Mouse (Mus musculus): Measurements from ENCODE around the gene Tenm4.
A peak's percentile ranks its signal among the peaks of the same experiment; 100 is the strongest.

Gene Tenm4

DNA sequence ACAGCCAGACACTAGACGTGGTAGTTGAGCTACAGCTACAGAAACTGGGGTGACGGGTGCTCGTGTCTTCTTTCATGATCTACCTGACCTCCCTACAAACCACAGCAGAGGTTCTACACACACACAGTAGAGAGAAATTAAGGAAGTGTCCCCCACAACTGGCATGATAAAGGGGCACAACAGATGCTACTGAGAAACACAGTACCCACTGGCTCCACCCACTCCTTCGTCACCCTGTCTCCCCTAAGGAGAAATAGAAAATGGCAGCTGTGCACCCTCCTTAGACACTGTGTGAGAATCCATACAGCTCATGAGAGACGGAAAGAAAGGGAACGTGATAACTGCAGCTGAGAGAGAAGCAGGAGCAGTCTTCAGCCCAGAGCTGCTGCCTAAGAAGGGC lies 708.5 kb downstream of the Tenm4 start:
- no peak for DNase-seq

DNA sequence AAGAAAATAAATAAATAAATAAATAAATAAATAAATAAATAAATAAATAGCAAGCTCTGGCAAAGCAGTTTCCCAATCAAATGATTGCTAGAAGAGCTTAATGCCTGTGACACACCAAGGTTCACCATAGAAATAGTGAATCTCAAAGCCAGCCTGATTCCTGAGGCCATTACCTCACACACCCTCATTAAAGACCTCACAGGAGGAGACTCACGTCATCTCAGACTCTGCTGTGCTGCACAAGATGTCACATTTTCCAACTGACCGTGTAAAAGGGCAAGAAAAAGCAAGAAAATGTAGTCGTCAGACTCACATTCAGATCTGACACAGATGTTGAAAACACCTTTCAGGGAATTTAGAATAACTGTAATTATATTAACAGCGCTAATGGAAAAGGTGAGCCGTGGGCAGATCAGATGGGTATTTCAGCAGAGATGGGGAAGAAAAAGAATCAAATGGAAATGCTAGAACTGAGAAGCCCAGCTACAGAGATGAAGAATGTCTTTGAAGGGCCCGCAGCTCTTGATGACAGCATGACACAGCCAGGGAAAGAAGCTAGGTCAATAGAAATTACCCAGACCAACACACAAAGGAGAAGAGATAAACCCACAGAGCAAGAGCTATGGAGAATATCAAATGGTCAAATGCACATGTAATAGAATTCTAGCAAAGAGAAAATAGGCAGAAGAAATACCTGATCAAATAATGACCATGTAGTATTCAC lies 709.3 kb downstream of the Tenm4 start:
- DNase-seq: no peak

- no peak for DNase-seq
Observed at GRCm38 (mm10) chr7:96883297-96883696, 712.3 kb downstream of the Tenm4 start.

DNA sequence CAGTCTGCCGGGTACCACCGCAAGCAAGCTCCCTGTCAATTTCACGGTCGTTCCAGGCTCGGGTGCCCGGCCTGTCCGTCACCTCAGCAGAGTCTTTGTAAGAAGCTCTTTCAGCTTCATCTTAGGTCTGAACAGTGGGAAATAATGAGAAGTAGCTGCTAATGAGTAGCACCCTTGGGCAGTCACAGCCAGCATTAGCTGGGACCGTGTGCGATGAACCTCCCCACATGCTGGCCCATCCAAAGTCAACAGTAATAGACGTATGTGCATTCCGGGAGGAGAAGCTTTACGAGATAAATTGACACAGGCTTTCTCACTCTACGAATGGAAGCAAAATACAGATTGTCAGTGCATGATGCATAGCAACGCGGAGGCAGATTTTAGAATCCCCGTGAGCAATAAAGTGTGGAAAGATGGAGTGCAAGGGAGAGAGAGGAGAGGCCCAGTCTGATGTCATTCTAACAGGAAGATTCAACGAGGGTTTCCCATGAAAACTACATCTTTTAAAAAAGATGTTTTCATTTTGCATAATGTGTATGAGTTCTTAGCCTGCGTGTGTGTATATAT lies 716.1 kb downstream of the Tenm4 start:
- no peak for DNase-seq

GRCm38 (mm10) chr7:96889061-96890034 lies 718.3 kb downstream of the Tenm4 start:
- no peak for DNase-seq

GRCm38 (mm10) chr7:96890035-96890621 lies 719.1 kb downstream of the Tenm4 start:
- DNase-seq: no peak

GRCm38 (mm10) chr7:96890987-96891386 lies 719.9 kb downstream of the Tenm4 start:
- DNase-seq: no peak

- DNase-seq: peak; percentile 30
Observed at GRCm38 (mm10) chr7:96899036-96899569, 728.1 kb downstream of the Tenm4 start.

- DNase-seq: no peak
Observed at GRCm38 (mm10) chr7:96902183-96902582, 731.1 kb downstream of the Tenm4 start.

GRCm38 (mm10) chr7:96903088-96903985 lies 732.3 kb downstream of the Tenm4 start:
- DNase-seq: no peak

GRCm38 (mm10) chr7:96904442-96904841 lies 733.4 kb downstream of the Tenm4 start:
- DNase-seq: no peak

DNA sequence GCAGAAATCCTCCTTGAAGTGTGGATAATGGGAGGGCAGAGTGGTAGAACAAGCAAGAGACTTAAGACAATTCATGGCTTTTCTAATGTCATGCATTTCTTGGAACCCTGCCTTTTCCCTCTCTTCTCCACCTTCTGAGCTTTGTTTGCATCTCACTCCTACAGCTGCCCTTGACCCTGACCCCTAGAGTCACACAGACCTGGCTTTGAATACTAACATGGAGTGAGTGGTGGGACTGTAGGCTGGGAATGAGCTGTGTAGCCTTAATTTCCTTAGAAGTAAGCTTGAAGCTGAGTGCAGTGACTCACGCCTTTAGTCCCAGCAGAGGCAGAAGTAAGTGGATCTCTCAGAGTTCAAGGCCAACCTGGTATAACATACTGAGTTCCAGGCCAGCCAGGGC lies 733.9 kb downstream of the Tenm4 start:
- DNase-seq: no peak

DNA sequence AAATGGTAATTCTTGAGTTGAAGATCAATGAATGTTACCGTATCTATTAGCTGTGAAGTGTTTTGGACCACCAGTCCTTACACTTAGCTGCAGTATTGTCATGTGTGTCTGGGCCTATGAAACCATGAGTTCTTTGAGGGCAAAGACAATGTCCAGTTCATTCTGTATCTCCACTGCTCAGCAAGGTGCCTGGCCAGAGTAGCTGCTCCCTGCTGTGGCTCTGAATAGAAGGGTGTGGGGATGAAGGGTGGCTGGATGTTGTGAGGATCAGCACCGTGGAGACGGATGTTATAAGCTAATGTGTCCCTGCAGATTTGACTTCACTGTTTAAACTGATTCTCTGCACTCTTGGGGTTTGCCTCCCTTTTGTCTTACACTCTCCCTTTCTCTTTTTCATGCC lies 734.4 kb downstream of the Tenm4 start:
- no peak for DNase-seq

- DNase-seq: no peak
Observed at GRCm38 (mm10) chr7:96906216-96906615, 735.2 kb downstream of the Tenm4 start.

DNA sequence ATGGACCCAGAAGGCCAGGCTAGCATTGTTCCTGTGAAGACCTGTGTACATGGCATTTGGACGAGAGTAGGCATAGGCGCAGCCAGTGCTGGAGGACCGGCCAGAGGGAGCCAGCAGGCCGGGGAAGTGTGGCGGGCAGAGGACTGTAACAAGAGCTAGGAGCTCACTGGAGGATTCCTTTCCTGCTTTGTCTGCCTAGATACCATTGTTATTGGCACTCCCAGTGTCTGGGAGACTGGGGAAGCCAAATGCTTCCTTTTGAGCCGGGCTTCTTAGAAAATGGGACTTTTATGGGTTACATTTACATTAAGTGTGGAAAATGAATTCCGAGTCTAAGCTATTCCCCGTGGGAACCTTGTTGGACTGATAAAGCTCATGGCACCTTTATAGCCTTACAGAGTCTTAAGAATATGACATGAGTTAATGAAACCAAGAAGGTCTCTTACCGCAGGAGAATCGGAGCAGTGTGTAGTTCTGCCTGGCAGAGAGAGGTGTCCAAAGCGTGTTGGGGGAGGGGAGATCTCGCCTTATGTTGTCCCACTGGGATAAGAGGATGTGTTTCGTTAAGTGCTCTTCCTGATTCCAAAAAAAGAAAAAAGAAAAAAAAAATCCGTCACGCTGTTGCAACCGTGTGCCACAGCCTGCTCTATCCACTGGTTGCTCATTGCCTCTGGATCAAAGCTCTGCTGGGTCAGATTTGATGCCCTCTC lies 737.1 kb downstream of the Tenm4 start:
- DNase-seq: no peak

GRCm38 (mm10) chr7:96909856-96910255 lies 738.8 kb downstream of the Tenm4 start:
- no peak for DNase-seq

GRCm38 (mm10) chr7:96910310-96910960 lies 739.4 kb downstream of the Tenm4 start:
- no peak for DNase-seq

DNA sequence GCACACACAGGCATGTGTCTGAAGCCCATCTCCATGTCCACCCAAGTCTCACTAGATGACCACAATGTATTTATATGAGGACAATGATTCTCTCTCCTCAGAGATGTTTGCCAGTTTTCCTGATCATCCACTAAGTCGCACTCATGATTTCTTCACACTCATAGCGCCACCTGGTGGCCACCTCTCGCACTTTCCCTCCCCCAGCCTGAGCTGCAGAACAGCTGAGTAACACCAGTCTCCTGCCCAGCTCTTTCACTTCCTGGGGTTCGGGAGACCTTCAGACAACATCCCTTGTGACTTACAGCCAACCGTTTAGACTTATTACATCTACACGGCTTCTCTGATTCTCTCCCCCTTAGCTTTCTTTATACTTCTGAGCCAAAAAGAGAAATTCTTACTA lies 743.0 kb downstream of the Tenm4 start:
- peak; percentile 88 for DNase-seq

GRCm38 (mm10) chr7:96915452-96916105 lies 744.5 kb downstream of the Tenm4 start:
- peak; percentile 31 for DNase-seq

GRCm38 (mm10) chr7:96920447-96921095 lies 749.5 kb downstream of the Tenm4 start:
- no peak for DNase-seq

All from right cerebral cortex, postnatal 14 days (tissue).